Mouse (Mus musculus) WW6 (cell line): ENCODE measurements around the gene Olfr983.

Source experiments
- DNase-seq: peaks from one replicate; pipeline ENCODE4 v3.0.0-alpha.2; 2013; ENCODE audit warnings: low read depth, low spot score

The Olfr983 gene

GRCm38 (mm10) chr9:40093495-40093894 lies at the start of gene Olfr983:
TSS of gene Olfr983 (minus strand) at chr9:40093595.
- DNase-seq = no peak

- no peak for DNase-seq
Observed at GRCm38 (mm10) chr9:40141544-40141943, 48.1 kb upstream of the Olfr983 start.

GRCm38 (mm10) chr9:40139484-40139883 lies 46.1 kb upstream of the Olfr983 start:
- DNase-seq = no peak

- no peak for DNase-seq
Observed at GRCm38 (mm10) chr9:40136987-40137688, 43.7 kb upstream of the Olfr983 start.

GRCm38 (mm10) chr9:40130556-40130955 lies 37.2 kb upstream of the Olfr983 start:
- DNase-seq = no peak

- no peak for DNase-seq
Observed at GRCm38 (mm10) chr9:40130084-40130483, 36.7 kb upstream of the Olfr983 start, which contains the start of gene Olfr985. TSS of gene Olfr985 (minus strand) at chr9:40130184.

GRCm38 (mm10) chr9:40117287-40117659 lies 23.9 kb upstream of the Olfr983 start:
- no peak for DNase-seq

GRCm38 (mm10) chr9:40116645-40117286 lies 23.4 kb upstream of the Olfr983 start:
- no peak for DNase-seq

- no peak for DNase-seq
Observed at GRCm38 (mm10) chr9:40114106-40114505, 20.7 kb upstream of the Olfr983 start, which contains the start of gene Olfr984. TSS of gene Olfr984 (minus strand) at chr9:40114206.

GRCm38 (mm10) chr9:40094769-40095168 lies 1.4 kb upstream of the Olfr983 start:
- DNase-seq = no peak

GRCm38 (mm10) chr9:40073529-40073928 lies 19.9 kb downstream of the Olfr983 start, which contains the start of gene Olfr982:
TSS of gene Olfr982 (plus strand) at chr9:40073829.
- DNase-seq = no peak

GRCm38 (mm10) chr9:40050138-40050537 lies 43.3 kb downstream of the Olfr983 start:
- no peak for DNase-seq
